Mouse (Mus musculus) midbrain, embryonic 13.5 days (tissue): ENCODE results near the gene Spata13. TPM values are rescaled to one million over a fixed set of nuclear protein-coding genes. Genes with fewer than 3 reads are reported as not detected.
A peak's percentile ranks its signal among the peaks of the same experiment; 100 is the strongest.

ENCODE experiments used
- ATAC-seq: fragments of 200-750 bp; cut with Nextera tagmentation; 2 replicates; pipeline ENCODE4 v1.8.0; 2017; ENCODE audit warnings: mild to moderate bottlenecking, moderate TSS enrichment, moderate library complexity
- H3K27ac ChIP-seq: fragments of 300-500 bp; sonication (generic); 2 replicates; pipeline ENCODE4 v1.5.1; 2015; ENCODE audit warnings: inconsistent platforms, mild to moderate bottlenecking, moderate library complexity
- H3K27me3 ChIP-seq: fragments of 300-500 bp; sonication (generic); 2 replicates; pipeline ENCODE4 v1.6.1; 2015; ENCODE audit warnings: mild to moderate bottlenecking, inconsistent platforms
- H3K36me3 ChIP-seq: fragments of 300-500 bp; sonication (generic); 2 replicates; pipeline ENCODE4 v1.6.1; 2015; ENCODE audit warnings: mild to moderate bottlenecking, inconsistent platforms
- H3K4me1 ChIP-seq: fragments of 300-500 bp; sonication (generic); replicated peaks from 2 replicates; pipeline ENCODE4 v1.6.1; 2015; ENCODE audit warnings: inconsistent platforms
- H3K4me2 ChIP-seq: fragments of 300-500 bp; sonication (generic); replicated peaks from 2 replicates; pipeline ENCODE4 v1.6.1; 2015; ENCODE audit warnings: moderate library complexity, mild to moderate bottlenecking, inconsistent platforms
- H3K4me3 ChIP-seq: fragments of 300-500 bp; sonication (generic); replicated peaks from 2 replicates; pipeline ENCODE4 v1.5.1; 2015; ENCODE audit warnings: mild to moderate bottlenecking, inconsistent platforms
- H3K9ac ChIP-seq: fragments of 300-500 bp; sonication (generic); replicated peaks from 2 replicates; pipeline ENCODE4 v1.6.1; 2015; ENCODE audit warnings: mild to moderate bottlenecking, inconsistent platforms
- H3K9me3 ChIP-seq: fragments of 300-500 bp; sonication (generic); 2 replicates; pipeline ENCODE4 v1.6.1; 2016; ENCODE audit warnings: mild to moderate bottlenecking, inconsistent platforms
- WGBS: fragments of 180-500 bp; shearing (Covaris S2); methylation state at CpG from one replicate; pipeline ENCODE4 v1.1.7; 2015; 5-methylcytosine and 5-hydroxymethylcytosine counted together
- polyA plus RNA-seq: library from polyadenylated mRNA; unstranded; fragments of >200 nt; fragmentation: Nextera tagmentation; extraction: Ambion mirVana; gene quantifications from 2 replicates; pipeline ENCODE4 v1.2.1, GENCODE M21; 2015

Gene Spata13
- polyA plus RNA-seq, 1 experiment from 2014 or later: 47.4 TPM

DNA sequence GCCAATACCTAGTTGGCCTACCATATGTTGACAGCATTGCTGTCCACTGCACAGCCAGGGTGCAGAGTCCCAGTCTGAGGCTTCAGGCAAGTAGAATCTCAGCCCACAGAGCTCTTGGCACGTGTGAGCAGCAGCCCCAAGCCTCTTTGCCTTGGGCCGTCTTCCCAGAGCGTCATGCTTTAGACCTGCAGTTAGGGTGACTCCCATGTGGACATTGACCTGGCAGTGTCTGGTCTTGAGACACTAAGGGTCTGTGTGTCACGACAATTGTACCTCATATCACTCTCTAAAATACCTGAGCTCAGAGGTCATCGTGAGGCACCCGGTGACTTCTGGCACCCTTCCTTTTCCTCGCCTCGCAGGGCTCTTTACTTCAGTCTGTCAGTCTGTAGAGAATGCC lies 125.3 kb downstream of the Spata13 start:
- Histone ChIP-seq H3K27ac (no peak overlapping the region), H3K9me3 (no peaks in the 10 kb centered on the region), H3K4me1 (no peaks in the 10 kb centered on the region), H3K4me3 (no peak overlapping the region), H3K4me2 (no peak overlapping the region), H3K36me3 (peaks cover 81% of the 10 kb centered on the region), H3K9ac (no peak overlapping the region), H3K27me3 (no peaks in the 10 kb centered on the region)
- WGBS: 98% methylated on average over 8 of the region's 8 CpGs
- ATAC-seq: no peak

DNA sequence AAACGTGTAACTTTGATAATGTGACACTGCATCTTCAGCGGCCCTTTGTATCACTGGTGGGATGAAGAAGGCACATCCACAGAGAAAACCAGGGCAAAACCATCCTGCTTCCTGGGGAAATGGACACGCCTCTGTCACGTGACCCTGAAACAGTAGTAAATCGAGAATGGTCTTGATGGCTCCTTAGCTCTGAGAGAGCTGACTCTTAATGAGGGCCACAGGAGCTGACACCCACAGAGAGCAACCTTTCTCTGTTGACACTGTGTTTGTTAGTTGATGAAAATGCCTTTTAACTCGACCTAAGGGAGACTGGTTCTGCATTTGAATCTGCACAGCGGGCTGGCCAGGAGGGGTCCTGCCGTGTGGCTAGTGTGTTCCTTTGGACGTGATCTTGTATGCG lies 128.0 kb downstream of the Spata13 start:
- no peaks in the 10 kb centered on the region for H3K27me3 ChIP-seq
- H3K4me2 ChIP-seq: no peak overlapping the region
- H3K9me3 ChIP-seq: no peaks in the 10 kb centered on the region
- 75% methylated on average over 10 of the region's 10 CpGs for WGBS
- H3K9ac ChIP-seq: no peak overlapping the region
- no peak overlapping the region for H3K4me3 ChIP-seq
- no peak for ATAC-seq
- H3K36me3 ChIP-seq: peaks cover 56% of the 10 kb centered on the region
- no peak overlapping the region for H3K27ac ChIP-seq
- H3K4me1 ChIP-seq: no peaks in the 10 kb centered on the region

DNA sequence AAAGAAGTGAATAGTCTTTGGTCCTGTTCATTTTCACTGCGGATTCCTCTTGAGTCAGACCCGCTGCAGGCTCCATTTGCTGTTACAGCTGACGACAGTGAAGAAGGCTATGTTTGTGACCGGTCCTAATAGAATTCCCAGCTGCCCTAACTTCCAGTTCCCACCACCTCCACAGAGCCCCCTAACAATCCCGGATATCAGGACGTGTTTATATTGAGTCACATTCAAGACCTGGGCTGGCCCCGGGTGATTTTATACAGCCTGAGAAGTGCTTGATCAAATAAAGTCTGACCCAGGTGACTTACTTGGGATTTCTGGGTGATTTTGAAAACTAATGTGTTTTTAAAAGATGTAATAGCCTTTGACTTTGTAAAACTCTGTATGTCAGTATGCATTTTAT lies 129.0 kb downstream of the Spata13 start:
- Histone ChIP-seq H3K27me3 (no peaks in the 10 kb centered on the region), H3K9me3 (no peaks in the 10 kb centered on the region), H3K4me2 (no peak overlapping the region), H3K9ac (no peak overlapping the region), H3K4me3 (no peak overlapping the region), H3K4me1 (no peaks in the 10 kb centered on the region), H3K36me3 (peaks cover 46% of the 10 kb centered on the region), H3K27ac (no peak overlapping the region)
- ATAC-seq: no peak
- WGBS: 82% methylated on average over 7 of the region's 7 CpGs

DNA sequence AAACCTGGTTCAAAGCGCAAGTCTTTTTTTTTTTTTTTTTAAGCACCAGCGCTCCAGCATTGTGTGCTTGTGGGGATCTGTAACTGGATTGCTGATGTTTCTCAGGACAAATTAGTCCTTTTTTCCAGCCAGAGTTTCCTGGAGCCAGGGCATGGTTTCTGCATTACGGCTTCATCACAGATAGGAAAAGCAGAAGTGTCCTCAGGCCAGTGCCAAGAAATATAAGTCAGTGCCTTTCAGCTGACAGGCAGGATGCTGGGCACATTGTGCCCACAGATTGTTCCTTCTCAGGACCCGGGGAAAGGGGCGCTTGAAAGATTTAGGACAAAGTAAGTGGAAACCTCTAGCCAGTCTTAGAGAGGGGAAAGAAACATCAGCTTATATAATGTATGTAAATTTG lies 129.9 kb downstream of the Spata13 start:
- Histone ChIP-seq H3K4me3 (no peak overlapping the region), H3K36me3 (peaks cover 36% of the 10 kb centered on the region), H3K27ac (no peak overlapping the region), H3K4me2 (no peak overlapping the region), H3K9ac (no peak overlapping the region), H3K4me1 (no peaks in the 10 kb centered on the region), H3K27me3 (no peaks in the 10 kb centered on the region), H3K9me3 (no peaks in the 10 kb centered on the region)
- 94% methylated on average over 5 of the region's 5 CpGs for WGBS
- no peak for ATAC-seq

DNA sequence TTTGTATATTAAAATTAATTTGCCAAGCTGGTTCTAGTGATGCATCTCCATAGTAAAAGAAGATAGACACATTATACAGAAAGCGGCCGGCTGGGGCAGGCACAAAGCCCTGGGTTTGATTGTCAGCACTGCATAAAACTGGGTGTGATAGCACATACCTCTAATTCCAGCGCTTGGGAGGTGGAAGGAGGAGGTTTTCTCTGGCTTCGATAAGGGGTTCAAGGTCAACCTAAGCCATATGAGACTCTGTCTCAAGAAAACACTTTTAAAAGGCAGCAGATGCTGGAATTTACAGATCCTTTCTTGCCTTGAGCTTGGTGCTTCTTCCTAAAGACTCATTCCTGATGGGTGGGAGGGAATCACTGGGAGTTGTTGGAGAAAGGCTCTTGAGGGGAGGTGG lies 130.7 kb downstream of the Spata13 start:
- H3K4me2 ChIP-seq: no peak overlapping the region
- no peaks in the 10 kb centered on the region for H3K9me3 ChIP-seq
- H3K4me3 ChIP-seq: no peak overlapping the region
- no peak overlapping the region for H3K27ac ChIP-seq
- H3K4me1 ChIP-seq: no peaks in the 10 kb centered on the region
- WGBS: 83% methylated on average over 4 of the region's 4 CpGs
- no peak overlapping the region for H3K9ac ChIP-seq
- H3K27me3 ChIP-seq: no peaks in the 10 kb centered on the region
- peaks cover 29% of the 10 kb centered on the region for H3K36me3 ChIP-seq
- no peak for ATAC-seq

DNA sequence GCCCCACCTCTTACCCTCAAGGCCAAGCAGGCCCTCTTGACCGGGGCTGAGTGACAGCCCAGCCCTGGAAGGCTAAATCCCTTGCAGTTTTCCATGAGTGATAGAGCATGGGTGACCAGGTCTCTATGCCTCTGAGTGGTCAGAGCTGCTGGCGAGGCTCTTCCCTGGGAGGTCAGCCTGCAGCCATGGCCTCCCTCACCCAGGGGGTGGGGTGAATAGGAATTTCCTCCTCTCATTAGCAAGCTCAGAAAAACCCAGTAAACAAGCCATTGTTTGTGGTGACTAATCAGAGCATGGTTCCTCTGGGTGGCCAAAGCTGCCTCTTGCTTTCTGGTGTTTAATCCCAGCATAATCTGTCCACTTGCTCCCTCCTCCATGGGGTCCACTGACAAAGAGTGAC lies 131.2 kb downstream of the Spata13 start:
- Histone ChIP-seq H3K4me2 (no peak overlapping the region), H3K36me3 (peaks cover 24% of the 10 kb centered on the region), H3K27ac (no peak overlapping the region), H3K9me3 (no peaks in the 10 kb centered on the region), H3K4me3 (no peak overlapping the region), H3K4me1 (no peaks in the 10 kb centered on the region), H3K27me3 (no peaks in the 10 kb centered on the region), H3K9ac (no peak overlapping the region)
- WGBS: 60% methylated on average over 2 of the region's 2 CpGs
- ATAC-seq: no peak

DNA sequence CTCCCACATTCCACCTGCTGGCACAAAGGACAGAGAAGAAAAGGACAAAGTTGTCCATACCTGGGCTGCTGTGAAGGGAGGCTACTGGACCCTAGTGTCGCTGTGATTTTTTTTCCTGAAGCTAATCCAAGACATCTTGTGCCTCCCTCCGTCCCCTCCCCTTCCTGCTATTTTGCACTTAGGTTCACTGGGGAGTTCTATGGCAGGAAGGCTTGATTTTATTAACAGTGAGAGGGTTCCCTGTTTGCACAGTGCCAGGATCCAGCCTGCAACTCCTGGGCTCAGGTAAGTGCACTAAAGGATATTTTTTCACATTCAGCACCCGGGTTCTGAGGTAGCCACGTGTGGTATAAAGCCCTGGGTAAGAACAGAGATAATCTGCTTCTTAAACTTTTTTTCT lies 134.1 kb downstream of the Spata13 start, which contains the start of gene C1qtnf9:
C1qtnf9 (plus strand) TSS at position 251 of the 400 bp plus-strand sequence.
- H3K4me2 ChIP-seq: no peak within 1 kb of the TSS
- WGBS: 71% methylated on average over 4 of the region's 4 CpGs
- no peaks in the 10 kb centered on the region for H3K27me3 ChIP-seq
- no peak for ATAC-seq
- H3K9ac ChIP-seq: no peak within 1 kb of the TSS
- H3K9me3 ChIP-seq: no peaks in the 10 kb centered on the region
- no peaks in the 10 kb centered on the region for H3K36me3 ChIP-seq
- H3K4me3 ChIP-seq: no peak within 1 kb of the TSS
- H3K27ac ChIP-seq: no peak within 1 kb of the TSS
- H3K4me1 ChIP-seq: no peaks in the 10 kb centered on the region

DNA sequence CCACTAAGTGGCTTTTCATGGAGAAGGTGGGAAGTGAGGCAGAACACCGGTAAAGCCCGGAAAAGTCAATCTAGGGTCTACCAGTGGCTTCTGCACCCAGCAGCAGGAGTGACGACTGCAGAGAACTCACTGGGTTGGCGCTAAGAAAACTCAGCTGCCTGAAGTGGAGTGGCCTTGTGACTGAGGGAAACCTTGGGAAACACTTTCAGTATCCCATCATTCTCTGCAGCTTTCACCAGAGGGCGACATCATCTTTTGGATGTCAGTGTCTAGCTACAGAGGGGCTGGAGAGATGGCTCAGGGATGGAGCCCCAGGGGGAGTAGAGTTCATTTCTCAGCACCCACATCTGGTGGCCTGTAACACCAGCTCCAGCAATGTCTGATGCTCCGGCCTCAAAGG lies 135.5 kb downstream of the Spata13 start:
- H3K4me1 ChIP-seq: no peaks in the 10 kb centered on the region
- ATAC-seq: no peak
- H3K4me3 ChIP-seq: no peak overlapping the region
- WGBS: 49% methylated on average over 6 of the region's 6 CpGs
- no peak overlapping the region for H3K27ac ChIP-seq
- H3K27me3 ChIP-seq: no peaks in the 10 kb centered on the region
- H3K9me3 ChIP-seq: no peaks in the 10 kb centered on the region
- H3K36me3 ChIP-seq: no peaks in the 10 kb centered on the region
- H3K4me2 ChIP-seq: no peak overlapping the region
- H3K9ac ChIP-seq: no peak overlapping the region

DNA sequence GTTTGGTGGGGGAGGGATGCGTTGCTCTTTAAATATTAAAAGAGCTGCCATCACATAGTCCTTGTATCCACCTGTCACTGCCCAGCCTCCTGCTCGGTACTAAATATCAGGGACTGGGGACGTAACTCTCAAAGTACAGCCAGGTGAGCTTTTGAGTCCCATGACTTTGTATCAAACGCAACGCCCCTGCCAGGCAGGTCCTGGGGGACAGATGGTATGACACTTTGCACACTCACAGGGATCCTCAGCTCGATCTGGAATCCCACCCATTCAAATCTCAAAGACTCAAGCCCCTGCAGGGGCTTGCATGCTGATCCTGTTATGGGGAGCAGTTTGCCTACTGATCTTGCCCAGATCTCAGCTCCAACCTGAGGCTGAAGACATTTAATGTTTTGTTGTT lies 136.8 kb downstream of the Spata13 start:
- 0 out of 2 replicates have a peak overlapping the region, but pooled peaks have one; percentile 35 for H3K4me3 ChIP-seq
- 77% methylated on average over 6 of the region's 6 CpGs for WGBS
- H3K9ac ChIP-seq: no peak overlapping the region
- no peaks in the 10 kb centered on the region for H3K4me1 ChIP-seq
- H3K36me3 ChIP-seq: no peaks in the 10 kb centered on the region
- H3K27ac ChIP-seq: no peak overlapping the region
- H3K9me3 ChIP-seq: no peaks in the 10 kb centered on the region
- no peaks in the 10 kb centered on the region for H3K27me3 ChIP-seq
- peak; percentile 48 for ATAC-seq
- H3K4me2 ChIP-seq: peak overlapping the region; percentile 54

DNA sequence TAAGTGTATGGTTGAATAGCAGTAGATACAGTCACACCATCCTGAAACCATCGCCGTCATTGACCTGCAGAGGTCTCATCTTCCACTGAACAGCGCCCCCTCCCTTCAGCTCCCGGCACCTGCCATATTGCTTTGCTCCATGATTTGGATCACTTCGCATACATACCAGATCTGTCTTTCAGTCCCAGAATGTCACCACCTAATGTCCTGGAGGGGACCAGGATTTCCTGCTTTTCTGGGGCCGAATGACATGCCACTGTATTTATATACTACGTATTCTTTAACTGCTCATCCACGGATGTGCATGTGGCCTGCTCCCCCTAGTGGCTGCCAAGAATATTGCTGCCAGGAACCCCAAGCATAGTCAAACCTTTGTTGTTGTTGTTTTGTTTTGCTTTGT lies 137.3 kb downstream of the Spata13 start:
- Histone ChIP-seq H3K9me3 (no peaks in the 10 kb centered on the region), H3K4me3 (peak overlapping the region; percentile 35), H3K36me3 (no peaks in the 10 kb centered on the region), H3K4me1 (no peaks in the 10 kb centered on the region), H3K27me3 (no peaks in the 10 kb centered on the region), H3K9ac (no peak overlapping the region; the same call in 1 of the 2 replicates), H3K4me2 (peak overlapping the region; percentile 54), H3K27ac (no peak overlapping the region)
- ATAC-seq: peak; percentile 84
- WGBS: 6% methylated on average over 8 of the region's 8 CpGs

DNA sequence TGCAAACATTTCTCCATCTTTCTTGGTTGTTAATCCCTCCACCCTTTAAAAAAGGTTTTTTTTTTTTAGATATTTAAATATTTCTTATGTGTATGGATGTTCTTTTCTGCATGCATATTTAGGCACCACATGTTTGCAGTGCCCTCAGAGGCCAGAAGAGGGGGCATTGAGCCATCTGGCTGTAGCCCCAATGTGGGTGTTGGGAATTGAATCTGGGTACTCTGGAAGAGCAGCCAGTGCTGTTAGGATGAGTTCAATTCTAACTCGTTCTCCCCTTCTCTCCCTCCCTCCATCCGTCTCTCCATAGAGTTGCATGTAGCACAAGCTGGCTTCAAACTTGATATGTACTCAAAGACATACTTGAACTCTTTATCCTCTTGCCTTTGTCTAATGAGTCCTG lies 139.7 kb downstream of the Spata13 start:
- H3K9me3 ChIP-seq: no peaks in the 10 kb centered on the region
- no peaks in the 10 kb centered on the region for H3K4me1 ChIP-seq
- H3K27ac ChIP-seq: no peak overlapping the region
- no peaks in the 10 kb centered on the region for H3K27me3 ChIP-seq
- no peak overlapping the region for H3K4me2 ChIP-seq
- no peak for ATAC-seq
- H3K4me3 ChIP-seq: no peak overlapping the region
- 82% methylated on average over 2 of the region's 2 CpGs for WGBS
- H3K36me3 ChIP-seq: no peaks in the 10 kb centered on the region
- no peak overlapping the region for H3K9ac ChIP-seq

DNA sequence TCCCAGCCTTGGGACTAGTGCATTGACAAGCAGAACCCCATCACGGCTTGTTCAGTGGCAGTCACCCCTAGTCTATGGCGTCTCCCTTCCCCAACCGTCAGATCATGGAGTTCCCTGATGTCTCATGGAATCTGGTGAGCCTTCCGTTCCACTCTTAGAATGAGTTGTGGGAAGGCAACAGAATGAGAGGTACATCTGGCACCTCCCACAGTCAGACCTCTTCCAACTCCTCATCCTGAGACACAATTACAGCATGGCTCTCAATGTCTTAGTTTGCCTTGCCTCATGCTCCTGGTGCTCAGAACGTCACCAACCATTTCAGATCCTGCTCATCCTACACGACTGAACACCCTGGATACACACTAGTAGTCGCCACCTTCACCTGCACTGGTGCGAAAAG lies 142.7 kb downstream of the Spata13 start:
- no peaks in the 10 kb centered on the region for H3K9me3 ChIP-seq
- no peak for ATAC-seq
- no peak overlapping the region for H3K4me2 ChIP-seq
- no peaks in the 10 kb centered on the region for H3K36me3 ChIP-seq
- no peaks in the 10 kb centered on the region for H3K4me1 ChIP-seq
- no peak overlapping the region for H3K4me3 ChIP-seq
- H3K9ac ChIP-seq: no peak overlapping the region
- 89% methylated on average over 8 of the region's 8 CpGs for WGBS
- H3K27me3 ChIP-seq: no peaks in the 10 kb centered on the region
- no peak overlapping the region for H3K27ac ChIP-seq

DNA sequence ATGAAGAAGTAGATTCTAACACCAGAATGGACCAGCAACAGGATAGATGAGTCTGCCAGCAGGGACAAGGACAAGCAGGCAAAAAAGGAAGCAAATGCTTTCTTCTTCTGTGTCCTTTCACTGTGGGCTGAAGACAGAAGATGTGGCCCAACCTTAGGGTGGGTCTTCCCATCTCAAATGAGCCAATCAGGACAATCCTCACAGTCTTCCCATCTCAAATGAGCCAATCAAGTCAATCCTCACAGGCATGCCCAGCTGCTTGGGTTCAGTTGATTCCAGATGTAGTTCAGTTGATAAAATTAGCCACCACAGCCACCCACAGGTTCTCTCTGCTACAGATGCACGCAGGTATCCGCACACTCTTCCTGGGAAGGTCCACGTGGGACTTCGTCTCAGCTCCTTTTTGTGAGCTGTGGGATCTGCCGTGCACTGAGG lies 143.7 kb downstream of the Spata13 start:
- no peak for ATAC-seq
- Histone ChIP-seq H3K36me3 (no peaks in the 10 kb centered on the region), H3K27ac (no peak overlapping the region), H3K4me3 (no peak overlapping the region), H3K9ac (no peak overlapping the region), H3K4me1 (no peaks in the 10 kb centered on the region), H3K4me2 (no peak overlapping the region), H3K9me3 (no peaks in the 10 kb centered on the region), H3K27me3 (no peaks in the 10 kb centered on the region)
- WGBS: 91% methylated on average over 5 of the region's 5 CpGs
